Mouse (Mus musculus): ENCODE measurements around the gene Klf1. TPM values are rescaled to one million over a fixed set of nuclear protein-coding genes. Genes with fewer than 3 reads are reported as not detected.
A peak's percentile ranks its signal among the peaks of the same experiment; 100 is the strongest.

Gene Klf1
- 0.51 and 0.82 TPM in 2 replicates for polyA plus RNA-seq (2015; fragmentation: Nextera tagmentation; extraction: Ambion mirVana)

GRCm38 (mm10) chr8:84901752-84902151 is at the start of gene Klf1:
Gene Klf1, plus strand, starts transcription at chr8:84901928.
- Histone ChIP-seq H3K36me3 (ENCODE audit: control insufficient read depth, insufficient read depth, low read length) (no peaks in the 10 kb centered on the region), H3K27ac (replicated peaks) (peak within 1 kb of the TSS; percentile 80; the same call in 1 of the 2 replicates), H3K9me3 (ENCODE audit: control insufficient read depth, low read length) (no peaks in the 10 kb centered on the region), H3K4me2 (replicated peaks; ENCODE audit: low read depth) (peak within 1 kb of the TSS; percentile 99), H3K27me3 (ENCODE audit: control insufficient read depth, insufficient read depth, low read length) (no peaks in the 10 kb centered on the region), H3K9ac (ENCODE audit: low read length) (peak within 1 kb of the TSS; percentile 74), H3K4me1 (replicated peaks; ENCODE audit: control insufficient read depth, insufficient read depth) (no peaks in the 10 kb centered on the region), H3K4me3 (ENCODE audit: low read depth, low read length) (peak within 1 kb of the TSS; percentile 71)
- ATAC-seq (ENCODE audit: low FRiP score, low TSS enrichment) (no peak), DNase-seq (ENCODE audit: low spot score) (no peak)
- 65% methylated on average over 3 of the region's 3 CpGs for WGBS
- TF ChIP-seq EP300 (optimal IDR thresholded peaks at IDR 0.05) (no peak), CTCF (IDR thresholded peaks at IDR 0.05; ENCODE audit: low read depth) (no peak)

- H3K4me2 ChIP-seq (replicated peaks; ENCODE audit: low read depth), result no peak overlapping the region
- ATAC-seq (ENCODE audit: low FRiP score, low TSS enrichment) (peak; percentile 7), DNase-seq (ENCODE audit: low spot score) (no peak)
- peaks cover 10% of the 10 kb centered on the region for H3K4me1 ChIP-seq (replicated peaks; ENCODE audit: control insufficient read depth, insufficient read depth)
- WGBS, result 89% methylated on average over 3 of the region's 3 CpGs
- H3K9me3 ChIP-seq (ENCODE audit: control insufficient read depth, low read length), result no peaks in the 10 kb centered on the region
- no peaks in the 10 kb centered on the region; the same call in 1 of the 2 replicates for H3K36me3 ChIP-seq (ENCODE audit: control insufficient read depth, insufficient read depth, low read length)
- H3K27ac ChIP-seq (replicated peaks), result no peak overlapping the region
- TF ChIP-seq CTCF (IDR thresholded peaks at IDR 0.05; ENCODE audit: low read depth), result no peak
- TF ChIP-seq EP300 (optimal IDR thresholded peaks at IDR 0.05), result no peak
- H3K9ac ChIP-seq (ENCODE audit: low read length), result no peak overlapping the region
- no peak overlapping the region for H3K4me3 ChIP-seq (ENCODE audit: low read depth, low read length)
- no peaks in the 10 kb centered on the region for H3K27me3 ChIP-seq (ENCODE audit: control insufficient read depth, insufficient read depth, low read length)
Measured at GRCm38 (mm10) chr8:84856434-84856833, 45.3 kb upstream of the Klf1 start.

DNA sequence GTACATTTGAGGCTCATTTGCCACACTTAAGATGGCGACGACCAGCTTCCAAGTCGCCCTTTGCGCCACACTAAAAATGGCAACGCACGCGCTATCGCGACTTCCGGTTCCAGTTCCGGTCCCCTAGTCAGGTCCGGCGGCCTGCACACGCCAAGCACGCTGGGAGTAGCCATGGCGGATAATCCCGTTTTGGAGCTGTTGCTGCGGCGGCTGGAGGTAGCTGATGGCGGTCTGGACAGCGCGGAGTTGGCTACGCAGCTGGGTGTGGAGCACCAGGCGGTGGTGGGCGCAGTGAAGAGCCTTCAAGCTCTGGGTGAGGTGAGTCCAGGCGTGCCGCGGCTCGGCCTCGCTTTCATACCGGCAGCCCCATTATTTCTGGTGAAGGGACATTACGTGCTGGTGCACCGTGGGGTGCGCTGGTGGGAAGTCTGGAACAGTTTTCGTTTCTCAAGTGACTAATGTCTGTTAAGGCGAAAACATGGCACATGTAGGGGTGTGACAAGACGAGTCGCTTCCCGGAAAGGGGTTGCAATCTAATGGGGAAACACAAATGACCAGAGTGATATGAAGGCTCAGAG is 44.8 kb upstream of the Klf1 start, which contains the start of gene Farsa:
Gene Farsa, plus strand, starts transcription at position 126 of the 578 bp plus-strand sequence.
- TF ChIP-seq EP300 (optimal IDR thresholded peaks at IDR 0.05) (no peak), CTCF (IDR thresholded peaks at IDR 0.05; ENCODE audit: low read depth) (no peak)
- ATAC-seq (ENCODE audit: low FRiP score, low TSS enrichment), result peak; percentile 94
- no peaks in the 10 kb centered on the region for H3K27me3 ChIP-seq (ENCODE audit: control insufficient read depth, insufficient read depth, low read length)
- peaks cover 10% of the 10 kb centered on the region for H3K4me1 ChIP-seq (replicated peaks; ENCODE audit: control insufficient read depth, insufficient read depth)
- peak within 1 kb of the TSS; percentile 67 for H3K27ac ChIP-seq (replicated peaks)
- WGBS, result under 1% methylated on average over 39 of the region's 39 CpGs
- H3K4me3 ChIP-seq (ENCODE audit: low read depth, low read length), result peak within 1 kb of the TSS; percentile 65
- no peaks in the 10 kb centered on the region for H3K9me3 ChIP-seq (ENCODE audit: control insufficient read depth, low read length)
- no peaks in the 10 kb centered on the region; the same call in 1 of the 2 replicates for H3K36me3 ChIP-seq (ENCODE audit: control insufficient read depth, insufficient read depth, low read length)
- H3K9ac ChIP-seq (ENCODE audit: low read length), result peak within 1 kb of the TSS; percentile 84
- peak; percentile 93 for DNase-seq (ENCODE audit: low spot score)
- peak within 1 kb of the TSS; percentile 81 for H3K4me2 ChIP-seq (replicated peaks; ENCODE audit: low read depth)

DNA sequence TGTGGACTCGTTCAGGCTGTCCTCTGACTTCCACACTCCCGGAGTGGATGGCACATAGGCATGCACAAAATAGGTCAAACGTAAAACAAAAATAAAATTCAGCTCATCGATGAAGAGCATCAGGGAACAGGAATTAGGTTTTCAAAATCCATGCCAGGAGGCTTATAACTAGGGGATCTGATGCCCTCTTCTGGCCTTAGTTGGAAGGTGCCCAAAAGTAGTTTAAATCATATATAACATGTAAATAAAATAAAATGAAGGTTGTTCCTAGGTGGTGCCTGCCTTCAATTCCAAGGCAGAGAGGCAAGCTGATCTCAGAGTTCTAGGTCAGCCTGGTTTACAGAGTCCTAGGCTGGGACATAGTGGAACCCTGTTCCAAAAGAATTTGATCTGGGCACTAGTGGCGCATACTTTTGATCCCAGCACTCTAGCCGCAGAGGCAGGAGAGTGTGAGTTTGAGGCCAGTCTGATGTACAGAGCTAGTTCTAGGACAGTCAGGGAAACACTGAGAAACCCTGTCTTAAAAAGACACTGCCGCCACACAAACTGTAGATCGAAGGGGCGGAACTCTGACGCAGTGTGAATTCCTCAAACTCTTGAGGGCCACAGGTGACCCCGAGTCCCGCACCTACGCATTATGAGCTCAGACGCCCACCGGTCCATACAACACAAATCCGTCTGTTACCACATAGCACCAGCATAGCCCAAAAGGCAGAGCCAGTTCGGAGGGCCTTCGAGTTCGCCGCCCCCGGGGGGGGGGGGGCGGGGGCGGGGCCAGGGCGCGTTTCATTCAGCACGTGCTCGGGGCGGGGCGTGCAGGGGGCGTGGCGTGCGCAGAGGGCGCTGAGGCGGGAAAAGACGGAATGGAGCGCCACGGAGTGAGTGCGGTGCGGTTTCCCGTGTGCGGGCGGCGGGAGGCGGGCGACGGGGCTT is 30.1 kb upstream of the Klf1 start, which contains the start of gene Syce2:
Gene Syce2, plus strand, starts transcription at position 736 of the 933 bp plus-strand sequence.
- TF ChIP-seq CTCF (IDR thresholded peaks at IDR 0.05; ENCODE audit: low read depth) (peak; percentile 60), EP300 (optimal IDR thresholded peaks at IDR 0.05) (no peak)
- peak within 1 kb of the TSS; percentile 64 for H3K9ac ChIP-seq (ENCODE audit: low read length)
- H3K36me3 ChIP-seq (ENCODE audit: control insufficient read depth, insufficient read depth, low read length), result peaks cover 22% of the 10 kb centered on the region
- no peak within 1 kb of the TSS; the same call in 1 of the 2 replicates for H3K27ac ChIP-seq (replicated peaks)
- peak within 1 kb of the TSS; percentile 46 for H3K4me3 ChIP-seq (ENCODE audit: low read depth, low read length)
- ATAC-seq (ENCODE audit: low FRiP score, low TSS enrichment), result peak; percentile 61
- H3K4me1 ChIP-seq (replicated peaks; ENCODE audit: control insufficient read depth, insufficient read depth), result peaks cover 5% of the 10 kb centered on the region
- peak; percentile 89 for DNase-seq (ENCODE audit: low spot score)
- H3K9me3 ChIP-seq (ENCODE audit: control insufficient read depth, low read length), result no peaks in the 10 kb centered on the region
- H3K27me3 ChIP-seq (ENCODE audit: control insufficient read depth, insufficient read depth, low read length), result no peaks in the 10 kb centered on the region
- 14% methylated on average over 34 of the region's 46 CpGs for WGBS
- peak within 1 kb of the TSS; percentile 99 for H3K4me2 ChIP-seq (replicated peaks; ENCODE audit: low read depth)

DNA sequence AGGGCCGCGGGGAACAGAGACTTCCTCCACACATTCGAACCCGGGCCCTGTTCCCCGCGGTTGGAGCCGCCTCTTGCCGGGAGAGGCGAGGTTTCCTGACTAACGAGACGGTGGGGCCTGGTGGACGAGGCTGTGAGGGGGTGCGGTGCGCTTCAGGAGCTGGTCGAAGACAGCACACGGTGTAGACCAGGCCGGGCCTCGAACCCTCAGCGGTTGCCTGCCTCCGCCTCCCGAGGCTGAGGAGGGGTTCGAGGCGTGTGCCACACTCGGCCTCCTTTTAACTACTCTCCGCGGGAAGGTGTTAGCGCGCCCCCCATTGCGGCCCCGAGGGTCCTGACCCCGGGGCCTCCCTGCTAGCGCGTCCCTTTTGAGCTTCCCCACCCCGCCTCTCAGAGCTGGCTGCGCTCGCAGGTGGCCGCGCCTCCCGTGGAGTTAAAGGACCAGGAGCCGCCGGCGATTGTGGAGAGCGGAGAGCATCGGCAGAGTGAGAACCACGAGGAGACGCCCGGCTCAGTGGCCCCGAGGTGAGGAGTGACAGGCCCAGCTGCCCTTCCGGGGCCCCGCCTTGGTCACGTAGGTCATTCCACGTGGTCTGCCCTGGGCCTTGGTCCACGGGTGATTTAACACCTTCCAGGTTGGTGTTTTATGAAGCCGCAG is 29.3 kb upstream of the Klf1 start:
- peak; percentile 70 for DNase-seq (ENCODE audit: low spot score)
- Histone ChIP-seq H3K4me2 (replicated peaks; ENCODE audit: low read depth) (peak overlapping the region; percentile 99), H3K4me3 (ENCODE audit: low read depth, low read length) (peak overlapping the region; percentile 46), H3K27ac (replicated peaks) (no peak overlapping the region; the same call in 1 of the 2 replicates), H3K27me3 (ENCODE audit: control insufficient read depth, insufficient read depth, low read length) (no peaks in the 10 kb centered on the region), H3K9ac (ENCODE audit: low read length) (peak overlapping the region; percentile 64), H3K4me1 (replicated peaks; ENCODE audit: control insufficient read depth, insufficient read depth) (peaks cover 5% of the 10 kb centered on the region), H3K36me3 (ENCODE audit: control insufficient read depth, insufficient read depth, low read length) (peaks cover 18% of the 10 kb centered on the region), H3K9me3 (ENCODE audit: control insufficient read depth, low read length) (no peaks in the 10 kb centered on the region)
- 2% methylated on average over 45 of the region's 54 CpGs for WGBS
- TF ChIP-seq CTCF (IDR thresholded peaks at IDR 0.05; ENCODE audit: low read depth), result no peak
- TF ChIP-seq EP300 (optimal IDR thresholded peaks at IDR 0.05), result no peak
- ATAC-seq (ENCODE audit: low FRiP score, low TSS enrichment), result peak; percentile 69

Measured in stomach, postnatal 0 days (tissue).